Mouse (Mus musculus) frontal cortex, postnatal 14 days (tissue): ENCODE data around the gene Esyt1.
"Not testable (repeated sequence)": the region's sequence is repeated elsewhere in the genome, so short reads cannot be mapped to it uniquely, and the experiment has no call there.

ENCODE experiments used
- DNase-seq, 2 experiments: peaks; one replicate each; pipeline ENCODE4 v3.0.0; 2022; ENCODE audit warnings: low spot score in 2 of 2

The Esyt1 gene

DNA sequence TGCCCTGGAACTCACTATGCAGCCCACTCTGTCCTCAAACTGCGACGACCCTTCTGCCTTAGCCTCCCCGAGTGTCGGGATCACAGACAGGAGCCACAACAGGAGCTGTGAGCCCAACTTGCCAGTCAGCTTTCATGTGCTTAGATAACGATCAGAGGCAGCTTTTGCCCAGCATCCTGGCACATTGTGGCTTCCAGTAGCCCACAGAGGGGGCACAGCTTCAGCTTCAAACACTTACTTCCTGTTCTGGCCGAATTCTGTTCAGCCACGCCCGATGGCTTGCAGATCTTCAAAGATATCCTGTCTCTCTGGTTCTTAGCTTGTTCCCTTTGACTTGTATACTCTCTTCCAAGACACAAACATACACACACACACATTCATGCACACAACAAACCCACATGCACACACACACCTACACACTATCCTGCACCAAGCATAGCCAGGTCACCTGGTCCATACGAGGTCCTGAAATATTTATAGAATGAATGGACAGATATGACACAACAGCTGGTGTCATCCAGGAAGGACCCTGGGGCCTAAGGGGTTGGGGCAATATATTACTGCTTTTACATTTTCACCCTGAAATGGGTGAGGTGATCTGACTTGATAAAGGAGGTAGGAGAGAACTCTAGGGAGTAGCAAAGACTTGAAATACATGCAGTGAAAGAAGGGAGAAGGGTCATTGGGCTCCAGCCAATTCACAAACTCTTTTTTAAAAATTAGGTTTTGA, 20.9 kb downstream of the Esyt1 start:
- no peak for DNase-seq

DNA sequence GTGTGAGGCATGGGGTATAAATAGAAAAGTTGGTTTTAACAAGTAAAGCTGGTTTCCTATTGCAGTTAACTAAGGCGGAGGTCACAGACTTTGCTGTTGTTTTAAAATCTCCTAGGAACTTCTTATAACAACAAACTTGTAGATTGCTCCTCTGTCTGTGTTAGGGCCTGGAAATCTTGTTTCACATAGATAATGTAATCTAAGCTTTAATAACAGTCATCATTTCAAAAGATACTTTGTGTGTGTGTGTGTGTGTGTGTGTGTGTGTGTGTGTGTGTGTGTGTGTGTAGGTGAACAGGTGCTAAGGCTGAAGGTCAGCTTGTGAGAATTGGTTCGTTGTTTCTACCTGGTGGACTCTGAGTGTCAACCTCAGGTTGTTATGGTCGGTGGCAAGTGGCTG, 21.7 kb downstream of the Esyt1 start:
- DNase-seq, result no peak

DNA sequence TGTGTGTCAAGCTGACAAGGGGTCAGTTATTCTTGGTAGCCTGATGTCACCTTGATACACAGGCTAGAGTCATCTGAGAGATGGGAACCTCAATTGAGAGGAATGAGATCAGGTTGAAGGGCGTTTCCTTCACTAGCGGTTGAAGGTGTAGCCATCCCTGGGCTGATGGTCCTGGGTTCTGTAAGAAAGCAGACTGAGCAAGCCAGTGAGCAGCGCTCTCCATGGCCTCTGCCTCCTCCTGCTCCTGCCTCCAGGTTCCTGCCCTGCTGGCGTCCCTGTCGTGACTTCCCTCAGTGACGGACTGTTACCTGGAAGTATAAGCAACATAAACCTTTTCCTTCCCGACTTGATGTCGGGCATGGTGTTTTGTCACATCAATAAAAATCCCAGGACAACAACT, 22.1 kb downstream of the Esyt1 start:
- no peak for DNase-seq

- no peak for DNase-seq
Observed at GRCm38 (mm10) chr10:128502341-128502740, 23.3 kb downstream of the Esyt1 start.

DNA sequence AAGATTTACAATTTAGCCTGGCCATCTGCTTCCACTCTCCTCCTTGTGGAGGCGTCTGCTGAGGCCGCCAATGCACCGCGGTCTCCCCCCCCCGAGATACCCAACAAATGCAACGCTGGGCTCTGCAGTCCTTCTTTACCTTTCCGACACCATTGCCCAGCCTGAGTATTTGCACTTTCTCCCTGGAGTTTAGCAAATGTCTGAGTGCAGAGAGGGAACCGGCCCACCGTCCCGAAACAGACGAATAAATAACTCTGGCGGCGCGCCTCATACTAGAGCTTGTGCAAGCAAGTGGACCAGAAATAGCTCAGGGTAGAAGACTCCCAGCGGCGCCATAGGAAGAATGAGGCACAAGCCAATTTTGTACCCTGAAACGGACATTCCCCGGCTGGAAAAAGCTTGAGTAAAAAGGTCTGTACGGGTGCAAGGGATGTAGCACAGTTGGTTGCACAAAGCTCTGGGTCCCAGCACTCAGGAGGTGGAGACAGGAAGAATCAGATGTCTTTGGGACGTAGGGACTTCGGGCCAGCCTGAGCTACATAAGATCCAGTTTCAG, 26.5 kb downstream of the Esyt1 start:
- peak in 1 of 2 experiments; percentile 51 for DNase-seq

- DNase-seq, result peak; percentile 90 to 93
Observed at GRCm38 (mm10) chr10:128498590-128498989, 27.1 kb downstream of the Esyt1 start, which contains the start of gene Myl6b. TSS of gene Myl6b (minus strand) at chr10:128498685.

DNA sequence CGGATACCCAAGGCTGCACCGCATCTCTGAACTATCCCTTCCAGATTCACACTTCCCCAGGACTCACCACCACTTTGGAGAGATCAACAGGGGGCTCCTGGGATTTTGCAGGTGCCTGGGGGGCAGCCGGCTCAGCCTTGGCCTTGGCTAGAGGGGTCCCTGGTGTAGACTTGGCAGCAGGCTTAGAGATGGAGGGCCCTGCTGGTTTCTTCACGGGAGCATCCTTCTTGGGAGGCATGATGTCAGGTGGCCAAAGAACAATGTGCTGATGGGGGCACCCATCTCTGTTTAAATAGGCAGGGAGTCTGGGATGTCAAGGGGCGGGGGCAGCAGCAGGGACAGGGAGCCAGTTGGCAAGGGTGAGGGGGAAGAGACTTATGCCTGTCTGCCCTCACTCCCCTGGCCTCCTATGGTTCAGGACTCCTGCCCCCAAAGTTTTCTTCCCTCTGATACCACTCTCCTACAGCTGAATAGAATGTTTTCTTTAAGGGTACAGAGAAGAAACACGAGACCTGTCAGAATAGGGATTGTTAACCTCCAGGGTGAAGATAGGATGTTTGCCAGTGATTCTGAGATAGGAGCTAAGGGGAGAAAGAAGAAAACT, 28.4 kb downstream of the Esyt1 start:
- DNase-seq, result no peak

DNA sequence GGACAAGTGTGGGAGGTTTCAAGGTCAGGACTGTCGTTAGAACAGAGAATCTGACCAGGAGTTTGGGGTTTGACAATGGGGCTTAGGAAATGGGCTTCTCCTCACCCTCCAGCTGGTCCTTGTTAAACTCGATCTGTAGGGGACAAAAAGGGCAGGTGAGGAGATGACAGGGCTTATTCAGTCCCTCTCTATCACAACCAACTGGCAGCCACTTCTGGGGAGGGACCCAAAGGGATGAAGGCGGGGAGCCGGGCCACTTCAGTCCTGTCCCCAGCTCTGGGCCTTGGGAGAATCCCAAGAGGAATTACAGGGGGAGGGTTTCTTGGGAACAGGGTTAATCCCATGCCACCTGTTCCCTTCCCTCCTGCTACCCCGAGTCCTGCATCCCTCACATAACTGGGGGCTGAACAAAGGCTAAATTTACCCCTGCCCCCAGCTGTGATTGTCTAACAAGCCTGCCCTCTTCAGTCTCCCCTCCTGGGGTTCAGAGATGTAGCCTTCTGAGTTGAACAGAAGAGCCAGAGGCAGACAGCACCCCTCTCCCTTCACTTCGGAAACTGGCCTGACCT, 29.1 kb downstream of the Esyt1 start:
- no peak for DNase-seq

- DNase-seq, result no peak
Observed at GRCm38 (mm10) chr10:128495903-128496302, 29.8 kb downstream of the Esyt1 start.

GRCm38 (mm10) chr10:128495270-128495669, 30.4 kb downstream of the Esyt1 start:
- no peak for DNase-seq

- DNase-seq, result no peak
Observed at GRCm38 (mm10) chr10:128494667-128495245, 30.9 kb downstream of the Esyt1 start.

- DNase-seq, result peak; percentile 97 to 99
Observed at GRCm38 (mm10) chr10:128493695-128494666, 31.7 kb downstream of the Esyt1 start, which contains the start of gene Myl6. TSS of gene Myl6 (minus strand) at chr10:128494145.

DNA sequence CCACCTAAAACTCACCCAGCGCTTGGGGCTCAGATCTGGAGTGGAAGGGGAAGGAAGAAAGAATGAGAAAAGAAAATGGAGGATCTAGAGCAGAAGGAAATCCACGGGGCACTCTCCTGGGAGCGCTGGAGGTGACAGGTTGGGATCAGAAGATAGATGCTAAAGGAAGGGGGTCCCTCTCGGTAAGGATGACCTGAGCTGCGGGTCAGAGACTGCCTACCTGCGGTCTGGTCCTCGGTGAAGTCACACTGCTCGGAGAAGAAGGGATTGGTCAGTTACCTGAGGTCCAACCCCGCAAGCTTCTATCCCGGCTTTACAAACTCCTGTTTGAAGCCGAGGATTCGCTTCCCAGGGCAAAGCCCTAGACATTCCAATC, 32.4 kb downstream of the Esyt1 start:
- DNase-seq, result no peak

DNA sequence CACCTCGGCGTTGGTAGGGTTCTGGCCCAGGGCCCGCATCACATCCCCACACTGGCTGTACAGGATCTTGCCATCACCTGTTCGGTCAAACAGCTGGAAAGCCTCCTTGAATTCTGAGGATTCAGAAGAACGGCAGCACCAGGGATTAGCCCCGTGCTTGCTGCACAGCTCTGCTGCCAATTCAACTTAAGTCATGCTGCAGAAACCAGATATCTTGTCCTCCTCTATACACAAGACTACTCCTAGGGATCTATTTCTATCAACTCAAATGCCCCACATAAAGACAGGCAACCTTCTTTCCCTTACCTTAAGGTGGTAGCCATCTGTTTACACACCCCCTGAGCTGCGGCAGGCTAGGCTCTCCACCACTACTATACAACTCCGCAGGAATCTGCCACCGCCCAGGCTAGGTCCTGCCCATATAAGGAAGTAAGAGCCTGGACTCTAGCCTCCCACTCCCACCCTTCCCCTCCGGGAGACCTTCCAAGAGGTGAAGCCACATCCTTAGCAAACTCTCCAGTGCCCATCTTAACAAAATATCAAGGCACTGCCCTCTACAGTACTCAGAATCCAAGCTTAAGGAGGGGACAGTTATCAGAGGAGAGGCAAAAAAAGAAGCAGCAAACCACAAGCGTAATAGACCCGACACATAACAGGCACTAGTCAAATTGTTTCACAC, 32.9 kb downstream of the Esyt1 start:
- no peak for DNase-seq

- not testable (repeated sequence) for DNase-seq
Observed at GRCm38 (mm10) chr10:128492051-128492450, 33.6 kb downstream of the Esyt1 start.

- DNase-seq, result no peak
Observed at GRCm38 (mm10) chr10:128491495-128491894, 34.2 kb downstream of the Esyt1 start.

GRCm38 (mm10) chr10:128490912-128491311, 34.8 kb downstream of the Esyt1 start:
- DNase-seq, result no peak

- DNase-seq, result no peak
Observed at GRCm38 (mm10) chr10:128490232-128490631, 35.4 kb downstream of the Esyt1 start.

GRCm38 (mm10) chr10:128489785-128490184, 35.9 kb downstream of the Esyt1 start:
- no peak for DNase-seq

DNA sequence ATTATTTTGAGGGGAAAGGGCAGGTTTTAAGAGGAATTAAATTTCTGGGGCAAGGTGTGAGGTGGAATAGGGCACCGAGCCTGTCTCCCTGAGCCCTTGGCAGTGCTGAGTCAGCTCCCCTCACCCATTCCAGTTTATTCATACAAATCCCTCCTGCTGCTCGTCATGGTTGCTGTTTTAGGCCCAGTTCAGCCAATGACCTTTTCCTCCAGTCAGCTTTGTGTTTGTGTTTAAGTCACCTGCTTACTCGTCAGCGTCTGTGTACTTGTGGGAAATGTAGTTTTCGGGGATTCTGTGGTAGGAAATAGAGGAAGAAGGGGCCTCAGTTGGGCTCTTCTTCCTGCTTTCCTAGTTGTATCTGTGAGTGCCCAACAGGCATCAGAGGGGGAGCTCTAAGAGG, 36.3 kb downstream of the Esyt1 start:
- DNase-seq, result no peak

DNA sequence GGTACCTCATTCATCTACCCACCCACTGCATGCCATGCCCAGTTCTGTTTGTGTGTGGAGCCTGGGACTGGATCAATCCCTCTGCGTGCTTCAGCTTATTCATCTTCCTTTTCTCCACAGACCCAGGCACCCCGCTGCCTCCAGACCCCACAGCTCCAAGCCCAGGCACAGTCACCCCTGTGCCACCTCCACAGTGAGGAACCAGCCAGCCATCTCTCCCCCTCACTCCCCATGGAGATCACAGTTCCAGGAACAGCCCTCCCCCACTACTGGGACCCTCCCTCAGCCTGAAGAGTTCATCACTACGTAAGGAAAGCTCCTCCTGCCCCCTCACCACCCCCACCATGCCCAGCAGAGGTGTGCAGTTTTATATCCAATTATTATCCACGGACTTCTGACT, 36.9 kb downstream of the Esyt1 start:
- DNase-seq, result no peak
